Mouse (Mus musculus): ENCODE results near the gene Ube2t.

Ube2t gene

DNA sequence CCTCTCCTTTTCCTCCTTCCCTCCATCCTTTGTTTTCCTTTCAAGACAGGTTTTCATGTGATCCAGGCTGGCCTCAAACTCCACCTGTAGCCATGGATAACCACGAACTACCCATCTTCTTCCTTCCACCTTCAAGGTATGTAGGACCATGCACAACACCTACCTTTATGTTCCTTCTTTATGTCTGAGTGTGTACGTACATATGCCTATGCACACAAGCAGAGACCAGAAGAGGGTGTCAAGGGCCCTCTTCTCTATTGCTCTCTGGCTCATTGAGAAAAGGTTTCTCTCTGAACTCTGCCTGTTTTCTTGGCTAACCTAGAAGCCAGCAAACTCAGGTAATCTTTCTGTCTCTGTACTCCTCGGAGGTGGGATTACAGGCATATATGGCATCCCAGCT lies 32.4 kb downstream of the Ube2t start:
- no peak for DNase-seq (ENCODE audit: extremely low read depth, low read depth, low spot score)

DNA sequence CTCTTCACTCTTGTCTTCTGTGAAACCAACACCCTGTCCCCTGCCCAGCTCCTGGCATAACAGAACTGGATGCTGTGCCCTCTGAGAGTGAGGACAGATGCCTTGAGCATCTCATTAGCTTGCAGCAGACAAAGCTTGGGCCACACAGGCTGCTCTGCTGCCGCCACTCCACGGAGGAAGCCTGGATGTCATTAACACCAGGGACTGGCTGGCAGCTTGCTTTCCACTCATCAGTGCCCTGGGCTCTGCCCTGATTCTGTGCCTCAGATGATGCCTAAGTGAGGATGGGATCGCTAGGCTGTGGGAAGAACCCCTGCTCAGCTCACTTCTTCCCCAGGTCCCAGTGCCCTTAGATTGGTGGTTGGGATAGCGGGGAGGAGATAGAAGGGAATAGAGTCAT lies 33.1 kb downstream of the Ube2t start:
- no peak for DNase-seq (ENCODE audit: extremely low read depth, low read depth, low spot score)

DNA sequence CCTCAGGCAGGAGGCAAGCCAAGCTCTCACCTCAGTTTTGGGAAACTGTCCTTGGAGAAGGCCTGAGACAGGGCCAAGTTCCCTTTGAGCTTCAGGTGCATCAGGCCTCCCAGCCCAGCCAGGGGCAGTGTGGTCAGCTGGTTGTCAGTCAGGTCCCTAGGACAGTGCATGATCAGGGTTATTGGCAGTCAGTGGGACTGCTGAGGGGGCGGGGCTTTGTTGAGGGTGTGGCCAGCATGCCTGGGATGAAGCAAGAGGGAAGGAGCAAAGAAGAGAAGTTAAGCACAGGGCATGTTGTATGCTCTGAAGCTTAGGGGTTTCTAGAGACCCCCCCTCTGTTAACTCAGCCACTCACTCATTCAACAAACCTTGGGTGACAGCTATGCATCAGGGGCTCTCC lies 33.6 kb downstream of the Ube2t start:
- DNase-seq (ENCODE audit: extremely low read depth, low read depth, low spot score) = no peak

DNA sequence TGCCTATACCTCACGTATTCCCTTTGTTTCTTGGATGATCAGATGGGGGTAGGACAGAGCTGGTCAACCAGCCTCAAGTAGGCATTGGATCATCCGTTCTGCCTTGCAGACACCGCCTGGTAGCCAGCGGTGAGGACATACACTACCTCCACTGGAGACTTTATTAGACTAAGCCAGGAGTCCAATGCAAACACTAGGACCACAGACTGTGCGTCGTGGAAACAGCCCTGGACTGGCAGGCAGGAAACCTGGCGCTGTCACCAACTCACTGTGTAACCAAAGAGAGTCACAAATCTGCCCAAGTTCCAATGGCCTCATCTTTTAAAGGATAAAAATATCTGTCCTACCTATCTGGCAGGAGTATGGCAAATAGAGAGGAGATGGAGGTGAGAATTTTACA lies 34.1 kb downstream of the Ube2t start:
- no peak for DNase-seq (ENCODE audit: extremely low read depth, low read depth, low spot score)

DNA sequence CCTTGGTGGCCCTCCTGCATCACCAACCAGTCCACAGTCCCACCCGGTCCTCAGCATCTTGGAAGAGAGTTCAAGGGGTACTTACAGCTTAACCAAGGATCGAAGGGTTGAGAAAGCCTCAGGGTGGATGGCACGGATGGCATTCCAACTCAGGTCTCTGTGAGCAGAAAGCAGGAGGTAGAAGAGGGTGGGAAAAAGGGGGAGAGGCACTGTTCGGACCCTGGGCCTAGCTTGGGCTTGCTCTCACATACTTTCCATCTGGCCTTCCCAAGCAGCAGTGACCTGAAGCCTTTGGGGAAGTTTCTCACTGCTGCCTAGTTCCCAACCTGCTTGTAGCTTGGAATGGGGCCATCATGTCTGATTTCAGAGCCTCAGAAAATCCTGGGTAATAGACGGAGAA lies 35.2 kb downstream of the Ube2t start:
- no peak for DNase-seq (ENCODE audit: extremely low read depth, low read depth, low spot score)

DNA sequence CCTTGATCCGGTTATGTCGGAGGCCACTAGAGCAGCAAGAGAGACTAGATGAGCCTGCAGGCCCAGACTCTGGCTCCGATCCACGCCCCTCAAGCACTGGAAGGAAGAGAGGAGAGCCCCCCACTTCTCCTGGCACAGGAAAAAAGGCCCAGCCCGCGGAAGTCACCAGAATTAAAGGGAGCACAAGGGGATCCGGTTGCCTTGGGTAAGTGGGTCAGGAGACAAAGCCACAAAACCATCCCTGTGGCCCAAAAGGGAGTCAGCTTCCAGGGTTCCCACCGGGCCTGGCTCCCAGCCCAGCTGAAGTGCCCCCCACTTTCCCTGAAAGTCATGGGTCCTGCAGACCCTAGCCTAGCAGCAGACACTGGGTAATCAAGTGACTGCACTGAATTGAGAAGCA lies 35.9 kb downstream of the Ube2t start:
- DNase-seq (ENCODE audit: extremely low read depth, low read depth, low spot score) = no peak

DNA sequence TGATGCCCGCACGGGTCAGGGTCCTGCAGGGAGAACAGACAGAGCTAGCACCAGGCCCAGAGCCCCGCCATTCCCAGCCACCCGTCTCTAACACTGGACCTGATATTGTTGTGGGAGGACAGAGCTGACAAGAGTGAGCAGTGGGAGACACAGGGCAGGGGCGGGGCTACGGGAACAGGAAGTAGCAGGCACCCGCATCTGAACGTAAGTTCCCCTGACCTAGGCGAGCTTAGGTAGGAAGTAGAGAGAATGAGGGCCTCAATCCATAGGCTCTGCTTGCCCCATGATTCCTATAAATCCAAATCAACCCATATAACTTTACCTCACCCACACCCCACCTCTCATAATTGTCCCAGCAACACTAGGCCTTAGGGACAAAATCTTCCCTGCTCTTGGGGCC lies 38.2 kb downstream of the Ube2t start:
- no peak for DNase-seq (ENCODE audit: extremely low read depth, low read depth, low spot score)

DNA sequence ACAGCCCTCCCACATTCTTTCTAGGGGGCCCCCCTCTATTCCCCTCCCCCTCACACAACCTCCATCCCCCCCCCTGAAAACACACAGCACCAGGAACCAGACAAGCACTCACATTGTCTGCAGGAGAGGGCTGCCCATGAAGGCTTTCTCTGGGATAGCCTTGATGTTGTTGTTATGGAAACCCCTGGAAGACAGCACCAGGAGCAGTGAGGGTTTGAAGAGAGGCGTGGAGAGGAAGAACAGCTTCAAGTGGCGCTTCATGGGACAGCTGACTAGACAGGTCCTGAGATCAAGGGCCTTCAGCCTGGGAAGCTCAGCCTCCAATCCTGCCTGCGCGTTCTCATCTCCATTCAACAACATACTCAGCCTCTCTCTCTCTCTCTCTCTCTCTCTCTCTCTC lies 41.0 kb downstream of the Ube2t start:
- DNase-seq (ENCODE audit: extremely low read depth, low read depth, low spot score) = no peak

DNA sequence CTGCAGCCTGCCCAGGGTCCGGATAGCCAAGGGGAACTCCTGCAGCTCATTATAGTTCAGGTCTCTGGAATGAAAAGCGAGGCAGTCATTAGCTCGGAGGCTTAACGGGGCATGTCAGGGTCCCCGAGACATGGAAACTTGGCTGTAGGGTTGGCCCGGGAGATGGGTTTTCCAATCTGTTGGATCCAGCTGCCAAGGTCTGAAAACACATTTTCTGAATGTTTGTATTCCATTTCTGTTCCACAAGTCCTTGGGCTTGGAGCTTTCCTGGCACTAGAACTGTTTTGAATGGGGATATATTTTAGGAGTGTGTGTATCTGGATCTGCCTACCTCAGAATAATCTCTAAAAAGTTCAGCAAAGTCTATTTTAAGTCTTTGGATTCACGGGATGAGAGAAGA lies 43.3 kb downstream of the Ube2t start:
- no peak for DNase-seq (ENCODE audit: extremely low read depth, low read depth, low spot score)

DNA sequence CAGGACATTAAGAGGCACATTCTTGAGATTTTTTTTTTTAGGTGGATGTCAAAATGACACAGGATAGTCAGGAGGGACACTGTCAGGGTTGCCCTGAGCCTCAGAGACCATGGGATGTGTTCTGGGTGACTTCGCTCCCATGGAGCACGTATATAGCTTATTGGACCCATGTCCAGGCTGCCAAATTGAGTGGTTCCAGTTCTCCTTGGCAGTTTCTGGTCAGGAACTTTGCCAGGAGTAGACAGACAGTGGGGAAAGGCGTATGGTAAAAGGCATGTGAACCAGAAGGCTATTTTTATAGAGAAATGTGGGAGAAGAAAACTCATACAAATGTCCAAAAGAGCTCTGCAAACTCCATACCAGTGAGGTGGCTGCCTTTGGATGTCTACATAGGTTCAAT lies 47.5 kb downstream of the Ube2t start:
- DNase-seq (ENCODE audit: extremely low read depth, low read depth, low spot score) = no peak

DNA sequence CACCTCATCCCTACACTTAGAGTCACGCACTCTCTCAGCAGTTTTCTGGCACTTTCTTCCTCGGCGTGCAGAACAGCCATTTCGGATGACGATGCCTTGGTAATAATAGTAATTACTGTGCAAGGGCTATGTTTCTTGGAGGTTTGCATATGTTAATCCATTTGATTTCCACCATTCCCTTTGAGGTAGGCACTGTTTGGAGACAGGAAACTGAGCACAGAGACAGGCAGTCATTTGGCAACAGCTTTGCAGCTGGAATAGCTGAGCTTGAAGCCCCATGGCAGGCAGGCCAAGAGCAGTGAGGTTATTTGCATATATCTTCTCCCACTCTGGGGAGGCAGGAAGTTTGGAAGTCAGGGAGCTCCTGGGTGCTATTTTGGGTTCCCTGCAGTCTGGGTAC lies 49.5 kb downstream of the Ube2t start:
- DNase-seq (ENCODE audit: extremely low read depth, low read depth, low spot score) = no peak

DNA sequence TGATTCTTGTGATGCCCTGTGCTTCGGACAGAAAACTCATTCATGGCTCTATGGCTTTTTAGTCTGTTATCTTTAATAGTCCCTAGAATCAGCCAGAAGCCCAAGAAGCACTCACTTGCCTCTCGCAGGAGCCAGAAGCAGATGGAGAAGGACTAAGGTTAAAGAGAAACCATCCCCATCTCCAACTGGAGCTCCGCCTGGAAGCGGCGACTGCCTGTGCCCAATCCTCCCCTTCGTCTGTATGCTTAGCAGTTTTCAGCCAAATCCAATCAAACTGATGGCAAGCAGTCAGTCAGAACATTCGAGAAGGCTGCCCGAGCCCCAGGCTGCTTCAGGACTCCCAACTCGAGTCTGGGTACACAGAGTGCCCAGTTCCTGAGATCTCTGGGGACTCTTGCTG lies 50.1 kb downstream of the Ube2t start:
- no peak for DNase-seq (ENCODE audit: extremely low read depth, low read depth, low spot score)

DNA sequence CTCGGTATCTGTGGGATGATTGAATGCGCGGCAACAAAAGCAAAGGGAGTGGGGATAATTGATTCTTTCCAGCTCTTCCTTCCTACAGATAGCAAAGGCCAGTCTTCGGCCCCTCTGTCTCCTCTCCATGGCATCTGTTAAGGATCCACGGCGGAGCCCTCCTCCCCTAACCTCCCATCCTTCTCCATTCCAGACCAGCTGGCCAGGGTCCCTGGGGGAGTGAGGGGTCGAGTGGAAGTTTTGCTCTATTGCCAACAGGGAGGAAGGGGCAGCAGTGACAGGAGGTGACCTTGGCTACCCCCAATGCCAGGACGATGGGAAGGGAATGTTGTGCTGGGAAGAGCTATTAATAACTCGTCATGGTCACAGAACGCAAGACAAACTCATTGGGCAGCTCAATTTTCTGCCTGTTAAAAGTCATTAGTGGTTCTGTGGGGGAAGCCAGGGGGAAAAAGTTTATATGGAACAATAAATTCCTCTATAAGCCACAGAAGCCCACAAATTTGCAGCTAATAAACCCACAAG lies 52.6 kb downstream of the Ube2t start:
- no peak for DNase-seq (ENCODE audit: extremely low read depth, low read depth, low spot score)

DNA sequence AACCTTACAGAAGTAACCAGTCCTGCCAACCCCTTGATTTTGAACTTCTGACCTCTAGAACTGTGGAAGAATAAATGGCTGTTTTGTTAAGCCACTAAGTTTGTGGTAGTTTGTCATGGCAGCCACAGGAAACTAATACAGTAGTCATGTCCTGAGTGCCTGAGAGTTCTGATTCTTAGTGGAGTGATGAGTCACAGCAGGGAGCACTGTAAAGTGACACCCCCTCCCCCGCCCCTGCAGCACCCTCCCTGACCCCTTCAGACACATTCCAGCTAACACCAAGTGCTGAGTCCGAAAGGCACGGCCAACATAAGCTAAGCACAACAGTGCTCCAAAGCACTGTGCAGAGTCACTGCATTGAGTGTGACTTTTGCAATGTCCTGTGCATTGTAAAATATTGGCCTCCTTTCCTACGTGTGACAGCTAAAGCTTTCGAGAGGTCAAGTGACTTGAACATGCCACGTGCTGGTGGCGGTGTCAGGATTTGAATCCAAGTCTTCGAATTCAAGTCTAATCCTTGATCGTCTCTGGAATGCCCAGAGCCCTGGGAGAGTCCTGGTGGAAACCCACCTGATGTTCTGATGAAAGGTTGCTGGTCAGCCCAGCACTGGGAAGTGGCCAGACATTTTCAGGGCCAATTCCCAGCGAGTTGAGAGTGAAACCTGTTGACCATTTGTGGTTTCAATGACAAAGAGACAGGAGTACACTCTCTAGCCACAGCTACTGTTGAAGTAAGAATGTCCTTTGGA lies 54.7 kb downstream of the Ube2t start:
- no peak for DNase-seq (ENCODE audit: extremely low read depth, low read depth, low spot score)

DNA sequence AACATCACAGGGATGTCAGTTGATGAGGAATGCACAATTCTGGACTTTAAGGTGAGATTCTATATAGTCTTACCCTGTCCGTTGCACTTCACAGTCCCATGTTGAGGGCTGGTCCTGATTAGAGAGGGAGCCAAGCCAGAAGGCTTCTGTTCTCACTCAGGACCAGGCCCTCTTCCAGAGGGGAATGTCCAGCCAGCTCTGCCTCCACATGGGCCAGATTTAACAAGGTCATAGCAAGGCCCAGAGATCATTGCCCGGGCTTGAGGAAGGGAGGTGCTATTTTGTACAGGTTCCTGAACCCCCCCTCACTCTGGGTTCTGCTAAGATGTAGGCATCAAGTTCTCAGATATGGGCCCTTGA lies 55.3 kb downstream of the Ube2t start:
- no peak for DNase-seq (ENCODE audit: extremely low read depth, low read depth, low spot score)

DNA sequence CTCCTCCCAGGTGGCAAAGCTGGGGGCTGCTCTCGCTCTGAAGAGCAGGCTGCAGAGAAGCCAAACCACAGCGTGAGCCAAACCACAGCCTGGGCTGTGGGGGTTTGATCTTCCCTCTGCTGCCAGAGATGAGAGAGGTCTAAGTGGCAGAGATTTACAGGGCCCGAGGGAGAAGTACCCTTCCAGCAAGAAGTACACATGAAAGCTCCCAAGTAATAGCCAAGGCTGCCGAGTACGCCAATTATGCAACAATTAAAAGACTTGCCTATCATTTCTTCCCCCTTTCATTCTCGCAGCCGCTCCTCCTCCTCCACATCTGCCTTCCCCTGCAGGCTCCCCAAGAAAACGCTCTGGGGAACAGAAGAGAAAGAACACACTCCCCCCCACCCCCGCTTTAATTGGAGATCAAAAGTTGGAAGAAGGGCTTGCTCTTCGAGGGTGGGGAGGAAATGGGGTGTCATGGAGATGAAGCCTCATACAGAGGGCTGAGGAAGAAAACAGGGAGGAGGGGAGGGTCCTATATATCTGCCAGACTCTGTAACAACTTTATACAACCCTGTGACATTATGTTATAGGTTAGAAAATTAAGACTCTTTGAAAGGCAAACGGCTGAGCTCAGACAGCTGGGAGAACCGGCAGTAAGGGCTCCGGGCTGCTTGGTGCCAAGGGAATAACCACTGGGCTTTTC lies 56.9 kb downstream of the Ube2t start:
- no peak for DNase-seq (ENCODE audit: extremely low read depth, low read depth, low spot score)

DNA sequence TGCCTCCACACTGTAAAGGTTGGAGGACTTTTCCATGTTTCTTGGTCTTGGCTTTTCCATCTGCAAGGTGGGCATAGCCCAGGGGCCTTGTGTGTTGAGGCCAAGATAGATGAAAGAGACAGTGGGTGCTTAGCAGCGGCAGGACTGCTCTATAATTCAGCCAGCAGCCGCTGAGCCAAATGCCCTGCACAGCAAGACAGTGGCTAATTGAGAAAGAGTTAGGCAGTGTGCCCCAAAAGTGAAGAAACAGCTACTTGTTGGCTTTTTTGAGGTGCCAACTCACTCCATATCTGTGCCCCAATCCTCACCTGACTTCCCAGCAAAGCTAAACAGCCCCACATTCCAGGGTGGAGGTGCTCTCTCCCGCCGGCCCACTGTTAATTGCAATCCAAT lies 57.4 kb downstream of the Ube2t start:
- DNase-seq (ENCODE audit: extremely low read depth, low read depth, low spot score) = peak; percentile 71

DNA sequence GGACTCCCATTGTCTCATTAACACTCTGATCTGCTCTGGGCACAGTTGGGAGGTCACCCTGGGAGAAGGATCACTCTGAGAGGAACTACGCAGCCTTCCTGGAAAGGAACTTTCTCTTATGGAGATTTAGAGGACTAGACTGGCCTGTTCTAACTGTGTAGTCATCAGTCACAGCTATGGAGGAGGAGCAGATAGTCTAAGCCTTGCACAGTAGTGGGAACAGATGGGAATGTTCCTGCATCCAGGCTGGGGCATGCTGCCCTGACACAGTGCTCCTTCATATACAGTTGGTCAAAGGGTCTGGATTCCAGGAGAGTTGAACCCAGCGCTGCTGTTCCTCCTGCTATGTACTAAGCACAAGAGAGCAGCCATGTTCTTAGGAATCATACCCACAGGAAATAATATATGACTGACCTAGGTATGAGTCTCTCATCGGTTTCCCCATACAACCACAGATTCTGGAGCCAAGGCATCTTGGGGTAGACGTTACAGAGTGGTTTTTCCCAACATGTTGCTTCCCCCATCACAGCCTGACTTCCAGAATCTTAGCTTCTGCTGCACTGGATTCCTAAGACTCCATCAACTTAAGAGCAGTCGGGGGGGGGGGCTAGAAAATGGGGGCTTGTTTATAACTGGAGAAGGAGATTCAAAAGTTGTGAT lies 58.0 kb downstream of the Ube2t start:
- DNase-seq (ENCODE audit: extremely low read depth, low read depth, low spot score) = no peak

DNA sequence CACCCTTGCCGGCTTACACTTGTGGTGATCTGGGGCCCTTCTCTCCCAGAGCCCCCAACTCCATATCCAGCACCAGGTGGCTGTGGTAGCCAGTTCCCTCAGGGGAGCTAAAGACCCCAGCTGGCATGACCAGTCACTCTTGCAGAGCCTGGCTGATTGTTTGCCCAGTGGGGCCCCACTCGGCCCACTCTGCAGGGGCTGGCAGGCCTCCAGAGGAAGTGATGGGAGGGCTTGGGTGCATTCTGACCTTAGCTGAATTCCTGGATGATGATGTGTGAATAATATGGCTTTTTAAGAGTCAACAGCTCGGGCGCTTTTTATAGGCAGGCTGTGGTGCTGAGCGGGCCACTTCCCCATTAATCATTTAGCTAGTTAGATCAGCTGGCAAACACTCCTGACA lies 58.6 kb downstream of the Ube2t start:
- no peak for DNase-seq (ENCODE audit: extremely low read depth, low read depth, low spot score)

DNA sequence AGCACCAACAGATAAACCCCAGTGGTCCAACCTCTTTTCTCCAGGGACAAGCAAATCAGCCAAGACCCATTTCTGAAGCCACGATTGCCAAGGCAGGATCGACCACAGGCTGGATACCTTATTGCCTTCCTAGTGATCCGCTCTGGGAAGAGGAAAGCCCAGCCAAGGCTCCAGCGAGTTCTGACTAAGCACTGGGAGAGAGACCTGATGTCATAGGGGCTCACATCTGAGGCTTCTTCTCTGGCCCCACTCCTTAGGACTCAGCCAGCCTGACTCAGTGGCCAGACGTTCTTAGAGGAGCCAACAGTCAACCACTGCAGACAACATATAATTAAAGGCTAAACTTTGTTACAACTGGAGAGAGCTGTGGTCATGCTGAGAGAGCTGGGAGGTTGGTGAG lies 59.6 kb downstream of the Ube2t start:
- DNase-seq (ENCODE audit: extremely low read depth, low read depth, low spot score) = no peak

DNA sequence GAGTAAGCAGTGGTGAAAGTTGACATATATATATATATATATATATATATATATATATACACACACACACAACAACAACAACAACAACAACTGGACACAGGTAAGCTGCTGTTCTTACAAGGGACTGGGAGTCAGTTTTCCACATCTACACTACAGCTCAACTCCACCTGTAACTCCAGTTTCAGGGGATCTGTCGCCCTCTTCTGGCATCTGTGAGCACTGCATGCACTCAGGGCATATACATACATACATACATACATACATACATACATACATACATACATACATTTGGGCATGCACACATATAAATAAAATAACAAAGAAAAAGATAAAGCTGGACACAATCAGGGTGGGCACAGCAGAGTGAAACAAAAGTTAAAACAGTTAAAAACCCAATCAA lies 61.2 kb downstream of the Ube2t start:
- no peak for DNase-seq (ENCODE audit: extremely low read depth, low read depth, low spot score)

Measured in fat pad, adult 2 months (tissue).